Mouse (Mus musculus): ENCODE data around the gene Olfr524. TPM values are rescaled to one million over a fixed set of nuclear protein-coding genes. Genes with fewer than 3 reads are reported as not detected.

Olfr524 gene
- polyA plus RNA-seq (2012; rRNA removed), result not detected in 2 replicates

DNA sequence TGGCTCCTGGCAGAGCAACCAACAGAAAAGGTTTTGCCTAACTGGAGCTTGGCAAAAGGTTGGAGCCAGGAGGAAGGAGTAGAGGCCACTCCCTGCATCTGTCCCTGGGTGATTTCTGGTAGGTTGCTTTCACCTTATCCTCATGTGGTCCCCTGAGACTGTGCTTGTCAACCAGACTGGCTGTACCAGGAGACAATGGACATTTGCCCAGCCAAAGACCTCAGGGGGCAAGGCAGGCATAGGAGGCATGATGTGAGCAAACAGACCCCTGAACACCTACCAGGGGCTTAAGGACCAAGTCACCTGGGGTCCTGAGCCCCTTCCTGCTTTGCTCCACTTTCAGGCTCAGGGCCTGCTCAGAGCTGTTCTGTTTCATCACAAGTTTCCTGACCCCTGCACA lies at the start of gene Olfr524:
Gene Olfr524 (minus strand): TSS at position 101 of the 400 bp plus-strand sequence.

DNA sequence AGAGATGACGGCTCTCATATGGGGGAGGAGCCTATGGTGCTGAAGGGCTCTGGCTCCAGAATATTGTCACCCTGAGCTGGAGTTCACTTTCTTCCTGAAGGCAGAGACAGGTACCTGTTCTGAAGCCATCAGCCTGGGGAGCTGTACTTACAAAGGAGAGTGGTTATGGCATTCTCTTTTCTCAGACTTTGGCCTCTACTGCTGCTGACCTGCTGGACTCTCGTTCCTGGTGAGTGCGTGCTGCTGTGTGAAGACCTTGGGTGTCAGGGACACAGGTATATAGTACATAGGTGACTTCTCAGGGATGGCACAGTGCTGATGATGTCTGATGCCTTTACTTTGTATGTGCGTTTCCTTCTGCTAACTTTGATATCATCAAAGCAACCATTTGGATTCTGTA lies 41.5 kb upstream of the Olfr524 start, which contains the start of gene 5830411N06Rik:
Gene 5830411N06Rik (plus strand): TSS at position 69 of the 400 bp plus-strand sequence.

DNA sequence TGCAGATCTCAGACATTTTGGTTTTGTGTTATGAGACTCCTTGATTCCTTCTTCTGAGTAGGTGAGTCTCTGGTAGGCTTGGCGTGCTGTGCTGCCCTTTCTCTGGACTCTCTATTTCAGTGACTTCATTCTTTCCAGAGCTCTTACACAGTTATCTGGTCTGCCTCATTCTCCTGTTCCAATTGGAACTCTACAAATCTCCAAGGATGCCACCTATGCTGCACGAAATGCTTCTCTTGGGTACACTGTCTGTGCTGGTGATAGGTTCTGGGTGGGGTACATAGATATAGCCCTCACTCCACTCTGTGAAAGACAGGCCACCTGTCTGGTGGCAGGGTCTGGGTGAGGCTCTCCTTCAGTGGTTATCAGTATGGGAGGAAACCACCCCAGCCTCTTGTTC lies 12.2 kb upstream of the Olfr524 start, which contains the start of gene Cd163l1:
Gene Cd163l1 (plus strand): TSS at position 301 of the 400 bp plus-strand sequence.

DNA sequence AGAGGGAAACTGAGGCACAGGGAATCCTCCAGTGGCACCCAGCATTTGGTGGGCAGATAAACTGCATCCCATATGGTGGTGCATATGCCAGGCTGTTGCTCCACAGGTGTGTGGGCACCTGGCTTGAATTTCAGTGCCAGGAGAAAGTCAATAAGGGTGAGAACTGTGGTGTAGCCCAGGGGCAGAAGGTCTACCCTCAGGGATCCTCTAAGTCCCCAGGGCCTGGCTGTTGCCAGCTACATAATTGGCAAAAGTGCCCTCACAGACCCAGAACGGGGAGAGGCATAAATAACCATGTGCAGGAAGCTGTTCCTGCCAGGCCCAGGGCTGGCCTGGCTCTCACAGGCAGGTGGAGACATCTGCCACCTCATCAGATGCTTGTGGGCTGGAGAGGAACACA lies 32.8 kb downstream of the Olfr524 start, which contains the start of gene Olfr523:
Gene Olfr523 (plus strand): TSS at position 282 of the 400 bp plus-strand sequence.

GRCm38 (mm10) chr7:140164664-140165063 lies 41.1 kb downstream of the Olfr524 start, which contains the start of gene Olfr522:
Olfr522 (minus strand) TSS chr7:140164764.

DNA sequence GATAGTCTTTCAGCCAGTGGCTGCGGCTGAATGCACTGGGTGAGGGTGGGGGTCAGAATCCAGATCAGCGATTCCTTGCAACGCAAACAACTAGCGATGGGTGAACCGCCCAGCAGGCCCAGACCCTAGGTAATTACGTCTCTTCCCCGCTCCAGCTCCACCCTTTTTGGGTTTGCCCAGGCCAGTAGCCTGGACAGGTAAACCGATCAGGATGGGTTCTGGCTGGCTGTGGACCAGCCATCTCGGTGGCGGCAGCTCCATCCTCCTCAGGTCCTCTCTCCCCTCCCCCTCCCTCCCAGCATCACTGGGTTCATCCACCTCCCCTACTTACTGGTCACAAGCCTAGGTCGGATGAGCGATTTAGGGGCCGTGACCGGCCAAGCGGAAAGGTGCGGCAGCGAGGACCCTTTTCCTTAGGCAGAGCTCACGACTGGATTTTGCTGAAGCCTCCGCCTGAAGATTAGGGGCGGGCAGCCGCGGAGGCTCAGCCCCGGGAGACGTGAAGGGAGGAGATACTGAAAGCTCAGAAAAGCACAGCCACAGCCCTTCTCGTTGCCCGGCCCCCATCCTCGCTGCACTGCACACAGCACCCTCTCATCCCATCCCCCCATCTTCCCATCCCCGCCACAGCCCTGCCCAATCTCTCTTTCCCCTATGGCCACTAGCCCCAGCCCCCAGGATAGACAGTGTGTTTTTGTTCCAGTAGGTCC lies 51.4 kb downstream of the Olfr524 start, which contains the start of gene Sprn:
Gene Sprn (minus strand): TSS at position 660 of the 710 bp plus-strand sequence.

Other genes with a start within 250 kb of the Olfr524 start
- gene 6430531B16Rik, start 227.2 kb downstream of the Olfr524 start, polyA plus RNA-seq (2012; rRNA removed), result 0.63 and 0.80 TPM in 2 replicates
- gene Adam8, start 213.4 kb downstream of the Olfr524 start, polyA plus RNA-seq (2012; rRNA removed), result 10.7 and 11.6 TPM in 2 replicates
- gene Zfp511, start 169.6 kb downstream of the Olfr524 start, polyA plus RNA-seq (2012; rRNA removed), result 80.8 and 92.4 TPM in 2 replicates
- gene Tubgcp2, start 169.3 kb downstream of the Olfr524 start, polyA plus RNA-seq (2012; rRNA removed), result 68.6 and 73.6 TPM in 2 replicates
- gene Msx3, start 156.9 kb downstream of the Olfr524 start, polyA plus RNA-seq (2012; rRNA removed), result 1.9 and 3.0 TPM in 2 replicates
- 107 and 113 TPM in 2 replicates for gene Caly, start 123.4 kb downstream of the Olfr524 start, polyA plus RNA-seq (2012; rRNA removed)
- 0.20 and 0.40 TPM in 2 replicates for gene Prap1, start 112.6 kb downstream of the Olfr524 start, polyA plus RNA-seq (2012; rRNA removed)
- gene Fuom, start 103.5 kb downstream of the Olfr524 start, polyA plus RNA-seq (2012; rRNA removed), result 22.9 and 26.7 TPM in 2 replicates
- 5.2 and 6.3 TPM in 2 replicates for gene Paox, start 90.2 kb downstream of the Olfr524 start, polyA plus RNA-seq (2012; rRNA removed)
- gene Echs1, start 89.5 kb downstream of the Olfr524 start, polyA plus RNA-seq (2012; rRNA removed), result 86.8 and 98.6 TPM in 2 replicates
- 40.2 and 41.2 TPM in 2 replicates for gene Mtg1, start 68.4 kb downstream of the Olfr524 start, polyA plus RNA-seq (2012; rRNA removed)
- gene Sprn, start 51.1 kb downstream of the Olfr524 start, polyA plus RNA-seq (2012; rRNA removed), result 8.6 and 9.2 TPM in 2 replicates
- gene Olfr522, start 41.2 kb downstream of the Olfr524 start, polyA plus RNA-seq (2012; rRNA removed), result not detected in 2 replicates
- gene Olfr523, start 32.7 kb downstream of the Olfr524 start, polyA plus RNA-seq (2012; rRNA removed), result not detected in 2 replicates
- 0.18 TPM in 1 of 2 replicates, not detected in the other for gene Cd163l1, start 12.3 kb upstream of the Olfr524 start, polyA plus RNA-seq (2012; rRNA removed)
- gene 5830411N06Rik, start 41.3 kb upstream of the Olfr524 start, polyA plus RNA-seq (2012; rRNA removed), result not detected in 2 replicates
- gene Olfr525, start 114.9 kb upstream of the Olfr524 start, polyA plus RNA-seq (2012; rRNA removed), result not detected in 2 replicates
- not detected in 2 replicates for gene Olfr527, start 128.1 kb upstream of the Olfr524 start, polyA plus RNA-seq (2012; rRNA removed)
- not detected in 2 replicates for gene Olfr60, start 155.7 kb upstream of the Olfr524 start, polyA plus RNA-seq (2012; rRNA removed)
- not detected in 2 replicates for gene Olfr530, start 170.4 kb upstream of the Olfr524 start, polyA plus RNA-seq (2012; rRNA removed)
- not detected in 2 replicates for gene Olfr531, start 197.0 kb upstream of the Olfr524 start, polyA plus RNA-seq (2012; rRNA removed)
- gene Olfr532, start 215.7 kb upstream of the Olfr524 start, polyA plus RNA-seq (2012; rRNA removed), result not detected in 2 replicates